Mouse (Mus musculus) left cerebral cortex, adult 9 months (tissue): ENCODE measurements around the gene Hpgds.

ENCODE experiments used
- DNase-seq, 2 experiments: peaks; one replicate each; pipeline ENCODE4 v3.0.0; 2022; ENCODE audit warnings: low spot score in 2 of 2

Gene Hpgds

GRCm38 (mm10) chr6:65144621-65145205, at the start of gene Hpgds:
Gene Hpgds, minus strand, starts transcription at chr6:65144908.
- DNase-seq: peak in 1 of 2 experiments; percentile 21

DNA sequence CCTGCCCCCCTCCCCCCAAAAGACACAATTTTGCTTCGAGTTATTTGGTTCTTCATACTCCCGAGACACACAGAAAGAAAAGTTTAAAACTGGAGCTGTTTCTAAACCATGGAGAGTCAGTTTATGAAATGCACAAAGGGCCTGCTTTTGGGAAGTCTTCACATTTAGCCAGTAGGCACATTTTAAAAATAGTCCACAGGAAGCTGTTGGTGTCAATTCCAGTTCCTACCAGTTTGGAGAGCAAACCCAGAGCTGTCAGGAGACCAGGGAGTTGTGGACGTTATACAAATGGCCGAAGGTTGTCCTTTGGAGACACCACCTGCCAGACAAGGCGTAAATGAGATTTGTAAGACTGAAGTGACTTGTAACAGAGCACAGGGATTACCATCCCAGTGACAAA, 20.3 kb upstream of the Hpgds start:
- no peak for DNase-seq

GRCm38 (mm10) chr6:65164137-65164536, 19.4 kb upstream of the Hpgds start:
- DNase-seq: peak in 1 of 2 experiments; percentile 40

- DNase-seq: no peak
Measured at GRCm38 (mm10) chr6:65159381-65159942, 14.8 kb upstream of the Hpgds start.

GRCm38 (mm10) chr6:65157042-65157441, 12.3 kb upstream of the Hpgds start:
- no peak for DNase-seq

DNA sequence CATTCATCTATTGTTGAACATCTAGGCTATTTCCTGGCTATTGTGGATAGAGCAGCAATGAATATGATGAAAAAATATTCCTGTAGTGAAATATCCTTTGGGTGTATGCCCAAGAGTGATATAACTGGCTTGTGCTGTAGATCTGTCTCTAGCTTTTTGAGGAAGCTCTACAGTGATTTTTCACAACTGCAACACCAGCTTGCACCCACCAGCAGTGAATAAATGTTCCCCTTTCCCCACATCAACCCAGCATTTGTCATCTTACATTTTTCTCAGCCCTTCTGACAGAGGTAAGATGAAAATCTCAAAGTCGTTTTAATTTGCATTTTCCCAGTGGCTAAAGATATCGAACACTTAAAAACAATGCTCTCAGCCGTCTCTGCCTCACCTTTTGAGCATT, 8.9 kb upstream of the Hpgds start:
- no peak for DNase-seq

- DNase-seq: no peak
Measured at GRCm38 (mm10) chr6:65150703-65151102, 6.0 kb upstream of the Hpgds start.

DNA sequence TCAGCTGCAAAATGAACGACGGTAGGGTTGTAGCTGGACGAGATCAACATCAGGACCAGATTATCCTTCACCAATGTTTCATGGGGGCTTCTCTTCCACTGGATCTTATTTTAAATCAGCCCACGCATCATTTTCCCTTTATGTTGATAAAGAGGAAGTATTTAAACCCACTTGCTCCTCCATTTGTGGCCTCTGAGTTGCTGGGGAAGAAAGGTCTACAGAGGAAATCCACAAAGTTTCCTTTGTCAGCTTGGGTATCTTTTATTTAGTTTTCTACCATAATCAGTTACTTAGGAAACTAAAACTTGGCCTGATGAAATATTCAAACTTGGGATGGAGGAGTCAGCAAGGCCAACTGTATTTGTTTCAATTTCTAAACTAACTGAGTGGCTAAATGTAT, 1.7 kb upstream of the Hpgds start:
- DNase-seq: no peak

DNA sequence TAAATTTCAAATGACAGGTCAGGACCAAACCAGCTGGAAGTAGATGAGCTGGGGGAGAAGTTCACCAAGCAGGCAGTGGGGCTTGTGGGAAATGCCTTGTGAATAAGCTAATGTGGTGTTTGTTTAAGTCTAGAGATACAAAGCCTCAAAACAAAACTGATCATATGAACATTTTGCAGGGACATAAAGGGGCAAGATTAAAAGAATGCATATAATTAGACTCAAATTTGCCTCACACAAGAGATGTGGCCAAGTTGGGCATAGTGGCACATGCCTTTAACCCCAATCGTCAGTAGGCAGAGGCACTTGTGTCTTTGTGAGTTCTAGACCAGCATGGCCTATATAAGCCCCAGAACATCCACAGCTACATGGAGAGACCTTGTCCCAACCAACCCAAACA, 2.4 kb downstream of the Hpgds start:
- no peak for DNase-seq

GRCm38 (mm10) chr6:65140750-65141243, 3.9 kb downstream of the Hpgds start:
- DNase-seq: no peak

DNA sequence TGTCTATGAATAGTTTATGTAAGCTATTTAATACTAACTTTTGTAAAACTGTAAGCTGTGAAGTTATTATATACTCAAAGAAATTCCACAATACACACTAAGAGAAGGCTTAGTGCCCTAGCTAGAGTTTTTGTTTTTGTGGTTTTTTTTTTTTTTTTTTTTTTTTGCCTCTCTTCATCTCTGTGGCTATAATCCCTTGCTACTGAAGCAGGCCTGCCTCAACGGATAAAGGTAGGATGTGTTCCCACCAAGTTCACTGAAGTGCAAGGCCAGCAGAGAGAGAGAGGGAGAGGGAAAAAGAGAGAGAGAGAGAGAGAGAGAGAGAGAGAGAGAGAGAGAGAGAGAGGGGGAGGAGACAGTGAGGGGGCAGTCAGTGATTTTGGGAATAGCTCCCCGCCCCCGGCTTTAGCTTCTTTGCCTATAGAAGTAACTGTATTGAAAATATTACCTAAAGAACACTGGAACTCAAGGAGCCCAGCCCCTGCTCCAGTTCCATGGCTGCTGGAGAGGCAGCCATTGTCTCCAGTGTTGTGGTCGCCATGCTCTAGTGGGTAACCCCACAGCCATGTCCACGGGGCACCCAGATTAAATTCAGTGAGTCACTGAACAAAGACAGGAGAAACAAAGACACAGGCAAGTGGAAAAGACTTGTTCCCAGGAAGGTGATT, 4.5 kb downstream of the Hpgds start:
- DNase-seq: no peak

GRCm38 (mm10) chr6:65138243-65138642, 6.5 kb downstream of the Hpgds start:
- DNase-seq: no peak

GRCm38 (mm10) chr6:65137802-65138201, 6.9 kb downstream of the Hpgds start:
- DNase-seq: no peak

- no peak for DNase-seq
Measured at GRCm38 (mm10) chr6:65132376-65132775, 12.3 kb downstream of the Hpgds start.

GRCm38 (mm10) chr6:65126074-65126726, 18.5 kb downstream of the Hpgds start:
- DNase-seq: peak in 1 of 2 experiments; percentile 51

GRCm38 (mm10) chr6:65117540-65117939, 27.2 kb downstream of the Hpgds start:
- DNase-seq: no peak

- no peak for DNase-seq
Measured at GRCm38 (mm10) chr6:65114902-65115301, 29.8 kb downstream of the Hpgds start.

DNA sequence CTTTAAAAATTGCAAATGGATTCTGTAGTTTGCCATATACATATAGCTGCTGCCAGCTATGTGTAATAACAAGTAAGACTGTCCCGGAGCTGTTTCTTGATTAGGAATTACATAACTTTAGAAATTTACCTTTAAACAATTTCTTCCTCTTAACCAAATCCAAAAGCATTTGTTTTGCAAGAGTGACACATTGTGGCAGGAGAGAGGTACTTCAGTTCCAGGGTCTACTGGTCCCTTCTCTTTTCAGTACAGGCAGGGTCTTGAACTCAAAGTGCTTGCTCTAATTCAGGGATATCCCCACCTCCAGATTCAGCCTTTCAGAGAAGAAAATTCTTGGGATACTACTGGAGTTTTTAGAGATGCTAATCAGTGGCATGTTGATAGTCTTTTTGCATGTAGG, 65.6 kb downstream of the Hpgds start:
- no peak for DNase-seq

GRCm38 (mm10) chr6:65075201-65075600, 69.5 kb downstream of the Hpgds start:
- DNase-seq: no peak
